Mouse (Mus musculus): Measurements from ENCODE around the gene Pkp4.
A peak's percentile ranks its signal among the peaks of the same experiment; 100 is the strongest.
"Not testable (repeated sequence)": the region's sequence is repeated elsewhere in the genome, so short reads cannot be mapped to it uniquely, and the experiment has no call there.

Gene Pkp4

DNA sequence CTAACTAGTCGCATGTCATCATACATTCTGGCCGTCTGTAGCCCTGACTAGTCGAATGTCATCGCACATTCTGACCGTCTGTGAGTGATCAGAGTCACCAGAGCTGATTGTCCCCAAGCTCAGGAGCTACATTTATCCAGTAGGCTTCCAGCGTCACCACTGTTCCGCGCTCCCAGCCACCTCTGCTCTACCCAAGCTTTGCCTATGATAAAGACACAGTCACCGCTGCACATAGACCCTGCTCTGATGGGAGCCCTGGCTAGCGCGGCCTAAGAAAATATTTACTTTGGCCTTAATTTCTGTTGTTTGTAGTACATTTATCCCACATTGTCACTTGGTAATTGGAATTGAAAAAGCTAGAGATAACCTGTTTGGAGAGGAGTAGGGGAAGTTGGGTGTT is 183.2 kb downstream of the Pkp4 start:
- DNase-seq = no peak

DNA sequence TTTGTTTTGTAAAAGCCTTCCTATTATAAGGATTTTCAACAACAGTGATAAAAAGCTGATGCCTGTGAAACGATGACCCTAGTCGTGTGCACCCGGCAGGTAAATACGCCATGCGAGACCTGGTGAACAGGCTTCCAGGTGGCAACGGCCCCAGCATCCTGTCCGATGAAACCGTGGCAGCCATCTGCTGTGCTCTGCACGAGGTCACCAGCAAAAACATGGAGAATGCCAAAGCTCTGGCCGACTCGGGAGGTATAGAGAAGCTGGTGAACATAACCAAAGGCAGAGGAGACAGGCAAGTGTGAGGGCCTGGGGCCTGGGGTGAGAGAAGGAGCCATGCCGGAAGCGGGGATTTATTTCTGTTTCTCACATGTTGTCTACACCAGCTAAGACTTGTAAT is 184.0 kb downstream of the Pkp4 start:
- no peak for DNase-seq

DNA sequence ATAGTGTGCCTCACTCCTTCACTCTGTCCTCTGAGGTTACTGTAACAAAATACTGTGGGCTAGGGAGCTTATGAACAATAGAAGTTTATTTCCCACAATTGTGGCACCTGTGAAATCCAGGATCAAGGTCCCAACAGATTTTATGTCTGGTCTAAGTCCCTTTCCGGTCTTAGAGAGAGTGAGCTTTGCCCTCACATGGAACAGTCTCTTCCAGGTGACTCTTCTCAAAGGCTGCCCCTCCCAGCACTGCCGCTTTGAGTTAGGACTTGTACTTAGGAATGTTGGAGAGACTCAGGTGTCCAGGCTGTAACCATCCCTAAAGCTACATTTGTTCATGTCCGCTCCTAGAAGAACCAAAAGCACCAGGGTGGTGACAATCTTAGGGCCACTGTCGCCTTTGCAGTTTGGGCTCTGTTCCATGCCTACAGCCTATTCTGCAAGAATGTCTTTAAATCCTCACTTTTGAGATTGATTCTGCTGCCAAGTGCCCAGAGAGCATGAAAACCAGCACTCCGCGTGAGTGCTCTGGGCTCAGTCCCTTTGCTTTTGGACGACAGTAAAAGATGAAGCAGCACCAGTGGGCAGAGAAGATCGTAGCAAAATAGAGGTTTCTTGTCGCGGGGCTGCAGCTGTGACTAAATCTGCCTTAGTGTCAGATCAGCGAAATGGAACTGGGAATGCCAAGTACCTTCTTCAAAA is 184.6 kb downstream of the Pkp4 start:
- no peak for DNase-seq

GRCm38 (mm10) chr2:59346443-59346842 is 185.8 kb downstream of the Pkp4 start:
- peak; percentile 40 for DNase-seq

GRCm38 (mm10) chr2:59348585-59348984 is 187.9 kb downstream of the Pkp4 start:
- no peak for DNase-seq

GRCm38 (mm10) chr2:59350094-59350493 is 189.4 kb downstream of the Pkp4 start:
- DNase-seq = no peak

DNA sequence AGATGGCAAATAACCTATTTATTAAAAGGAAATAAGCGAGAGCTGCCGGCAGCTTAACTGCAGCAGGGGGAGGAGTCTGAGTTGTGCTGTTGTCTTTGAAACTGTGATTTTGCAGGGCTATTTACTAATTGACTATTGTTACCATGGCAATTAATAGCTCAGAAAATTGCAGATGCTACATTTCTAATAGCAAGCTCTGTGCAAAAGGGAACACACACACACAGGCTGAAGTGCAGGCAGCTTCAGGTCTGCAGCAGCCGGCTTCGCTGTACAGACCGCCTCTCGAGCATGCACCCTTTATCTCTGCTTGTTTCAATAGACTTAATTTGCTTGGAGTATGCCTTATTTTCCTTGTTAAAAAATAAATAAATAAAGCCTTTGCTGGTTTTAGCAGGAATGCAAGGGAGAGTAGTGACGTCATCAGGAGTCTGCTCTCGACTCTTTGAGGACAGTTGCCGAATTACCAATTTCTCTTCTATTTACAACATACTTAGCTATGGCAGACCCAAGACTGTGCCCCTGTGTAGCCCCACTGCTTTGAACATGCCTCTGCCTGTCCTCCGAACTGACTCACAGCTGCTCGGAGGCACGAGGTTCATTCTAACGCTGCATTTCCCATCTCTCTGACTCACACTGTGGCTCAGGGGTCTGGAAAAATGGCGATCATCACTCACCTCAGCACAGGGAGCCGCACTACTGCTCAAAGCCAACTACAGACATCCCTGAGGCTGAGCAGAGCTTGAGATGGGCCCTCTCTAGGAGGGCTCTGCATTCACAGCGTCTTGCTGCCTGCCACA is 190.9 kb downstream of the Pkp4 start:
- DNase-seq = no peak

DNA sequence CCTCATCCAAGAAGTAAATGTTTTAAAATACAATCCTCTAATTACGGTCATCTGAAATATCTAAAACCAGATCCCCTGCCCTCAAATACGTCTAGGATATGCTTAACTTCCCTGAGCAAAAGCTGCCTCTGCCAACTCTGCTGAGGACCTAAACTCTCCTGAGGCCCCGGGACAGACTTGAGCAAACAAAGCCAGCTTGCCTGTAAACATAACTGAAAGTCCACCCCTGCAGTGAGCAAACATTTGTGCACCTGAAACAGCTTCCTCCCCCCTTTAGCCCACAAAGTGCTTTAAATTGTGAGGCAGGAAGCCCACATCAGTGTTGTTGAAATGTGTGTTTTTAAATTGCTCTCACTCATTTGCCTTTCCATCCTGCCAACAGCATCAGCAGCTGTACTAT is 193.2 kb downstream of the Pkp4 start:
- DNase-seq = peak; percentile 42

GRCm38 (mm10) chr2:59355531-59356289 is 195.1 kb downstream of the Pkp4 start:
- no peak for DNase-seq

DNA sequence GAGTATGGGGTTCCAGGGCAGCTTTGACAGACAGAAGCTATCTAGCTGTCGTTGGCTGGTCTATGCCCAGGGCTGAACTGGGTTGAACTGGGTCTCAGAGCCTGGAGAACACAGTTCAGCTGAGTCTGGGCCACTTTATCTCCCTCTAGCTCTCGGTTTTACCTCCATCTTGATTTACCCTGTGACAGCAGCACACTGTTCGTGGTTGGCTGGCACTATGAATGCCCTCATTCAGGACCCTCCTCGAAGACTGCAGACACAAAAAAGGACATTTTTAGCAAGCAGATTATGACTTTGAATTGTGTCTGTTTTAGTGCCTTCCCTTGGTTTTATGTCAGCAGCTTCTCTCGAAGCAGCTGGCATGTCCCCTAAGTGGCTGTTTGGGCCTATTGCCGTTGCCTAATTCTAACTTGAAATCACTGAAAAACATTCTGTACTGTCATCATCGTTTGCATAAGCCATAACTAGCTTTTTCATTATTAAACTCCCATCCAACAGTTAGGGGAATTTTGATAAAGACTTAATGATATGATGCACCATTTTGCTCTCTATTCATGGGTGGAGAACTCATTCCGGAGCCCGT is 199.2 kb downstream of the Pkp4 start:
- DNase-seq = no peak

DNA sequence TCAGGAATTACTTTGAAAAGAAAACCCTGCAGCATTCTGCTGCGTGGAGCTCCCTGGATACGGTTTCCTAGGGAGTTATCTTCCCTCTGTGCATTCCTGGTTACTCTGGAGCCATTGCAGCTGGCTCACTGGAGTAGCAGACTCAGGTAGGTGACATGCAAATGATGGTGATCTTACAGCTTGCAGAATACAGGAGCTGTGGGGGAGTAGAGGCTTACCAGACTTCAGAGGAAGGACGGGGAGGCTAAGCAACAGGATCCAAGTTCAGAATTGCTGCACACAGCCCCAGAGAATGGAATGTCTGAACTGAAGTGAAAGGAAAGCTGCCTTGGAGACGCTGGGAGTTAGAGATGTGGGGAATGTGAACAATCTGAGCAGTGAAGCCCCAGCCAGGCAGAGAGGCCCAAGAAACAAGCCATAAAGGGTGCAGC is 200.7 kb downstream of the Pkp4 start:
- no peak for DNase-seq

DNA sequence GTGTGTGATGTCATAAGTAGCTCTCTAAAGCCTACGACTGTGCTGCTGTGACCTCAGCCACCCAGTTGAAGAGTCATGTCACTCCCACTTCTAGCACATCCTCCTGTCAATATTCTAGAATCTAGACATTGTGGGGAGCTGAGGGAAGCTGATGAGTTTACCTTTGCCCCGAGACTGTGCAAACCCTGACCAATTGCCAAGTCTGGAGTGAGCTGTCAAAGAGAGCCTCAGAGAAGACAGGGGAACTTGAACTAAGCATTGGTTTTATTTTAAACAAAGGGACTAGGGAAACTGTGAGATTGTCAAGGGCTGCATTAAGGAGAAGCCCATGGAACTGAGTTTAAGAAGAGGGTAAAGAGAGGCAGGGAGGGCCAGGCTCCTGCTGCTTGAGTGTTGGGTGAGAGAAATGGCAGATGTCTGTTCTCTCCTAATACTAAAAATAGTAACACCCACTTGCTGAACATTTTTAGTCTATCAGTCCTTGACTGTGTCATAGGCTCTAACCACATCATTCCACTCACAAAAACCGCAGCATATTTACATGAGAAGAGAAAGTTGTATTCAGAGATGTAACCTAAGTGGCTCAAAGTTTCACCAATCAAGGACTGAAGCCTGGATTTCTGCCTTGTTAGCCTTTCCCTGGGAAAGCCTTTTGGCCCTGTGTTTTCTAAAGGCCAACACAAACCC is 203.6 kb downstream of the Pkp4 start:
- DNase-seq = no peak

GRCm38 (mm10) chr2:59367191-59367590 is 206.5 kb downstream of the Pkp4 start:
- DNase-seq = no peak

GRCm38 (mm10) chr2:59373113-59373512 is 212.5 kb downstream of the Pkp4 start:
- no peak for DNase-seq

DNA sequence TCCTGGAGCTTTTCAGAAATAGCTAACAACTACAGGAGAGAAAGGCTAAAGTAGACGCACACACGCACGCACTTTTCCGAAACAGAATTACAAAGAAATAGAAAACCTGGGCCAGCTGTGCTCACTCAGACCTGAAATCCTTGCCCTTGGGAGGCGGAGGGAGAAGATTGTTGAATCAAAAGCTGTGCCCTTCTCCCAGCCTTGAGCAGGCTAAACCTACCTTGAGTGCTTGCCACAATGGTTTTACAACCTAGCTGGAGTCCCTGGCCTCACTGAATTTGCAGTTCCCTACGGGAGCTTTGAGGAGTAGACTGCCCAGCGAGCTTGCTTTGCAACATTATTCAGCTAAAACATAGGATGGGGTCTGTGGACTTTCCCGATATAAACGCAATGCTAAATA is 217.4 kb downstream of the Pkp4 start:
- no peak for DNase-seq

GRCm38 (mm10) chr2:59378861-59379260 is 218.2 kb downstream of the Pkp4 start:
- not testable (repeated sequence) for DNase-seq

DNA sequence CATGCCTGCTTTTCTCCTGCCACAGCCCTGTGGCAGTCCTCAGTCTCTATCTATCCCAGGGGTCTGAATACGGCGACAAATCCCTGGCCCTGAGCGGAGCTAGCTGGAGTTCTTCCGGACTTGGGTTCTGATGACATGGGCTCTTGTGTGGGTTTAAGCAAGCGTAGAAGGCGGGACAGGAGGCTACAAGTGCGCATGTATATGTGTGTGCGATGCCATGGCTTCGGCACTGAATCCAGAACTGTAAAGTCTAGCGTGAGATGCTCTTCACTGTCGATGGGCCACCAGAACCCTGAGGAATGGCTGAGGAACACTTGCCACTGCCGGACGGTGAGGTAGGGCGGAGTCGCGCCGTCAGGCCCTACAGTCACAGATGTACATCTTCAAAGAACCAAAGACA is 222.6 kb downstream of the Pkp4 start:
- no peak for DNase-seq

DNA sequence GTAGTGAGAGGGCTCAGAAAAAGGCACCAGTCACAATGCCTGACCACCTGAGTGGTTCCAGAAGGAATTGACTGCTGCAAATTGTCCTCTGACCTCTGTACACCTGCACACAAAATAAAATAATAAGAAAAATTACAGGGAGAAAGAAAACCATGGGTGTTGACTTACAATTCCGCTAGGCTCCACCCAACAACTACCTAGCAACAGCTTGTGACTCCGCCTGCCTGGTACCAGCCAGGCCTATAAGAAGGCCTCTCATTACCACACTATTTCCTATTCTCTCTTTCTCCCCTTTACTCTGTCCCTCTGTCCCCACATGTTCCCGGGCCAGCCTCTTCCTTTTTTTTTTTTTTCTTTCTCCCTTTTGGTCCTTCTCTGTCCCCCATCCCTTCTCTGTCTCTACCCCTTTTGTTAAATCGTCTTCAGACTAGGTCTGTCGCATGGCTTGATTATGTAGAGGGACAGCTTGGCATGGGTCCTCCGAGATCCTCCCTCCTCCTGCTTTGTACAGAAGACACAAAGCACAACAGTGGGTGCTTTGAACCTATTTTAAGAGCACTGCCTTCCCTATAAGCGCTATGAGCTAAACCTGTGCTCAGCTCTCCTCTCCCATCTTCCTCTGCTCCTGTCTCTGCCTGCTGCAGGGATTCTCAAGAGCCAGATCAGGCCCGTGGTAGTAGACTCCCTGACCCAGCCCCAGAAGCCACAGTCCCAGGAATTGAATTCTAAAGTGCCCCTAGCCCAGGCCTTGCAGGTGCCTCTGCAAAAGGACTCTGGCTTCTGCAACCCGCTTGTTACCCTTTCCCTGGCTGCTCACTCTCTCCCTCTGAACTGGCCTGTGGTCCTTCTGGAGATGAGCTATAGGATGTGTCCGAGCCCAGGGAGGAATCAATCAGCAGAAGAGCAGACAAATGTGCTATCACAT is 223.5 kb downstream of the Pkp4 start:
- no peak for DNase-seq

DNA sequence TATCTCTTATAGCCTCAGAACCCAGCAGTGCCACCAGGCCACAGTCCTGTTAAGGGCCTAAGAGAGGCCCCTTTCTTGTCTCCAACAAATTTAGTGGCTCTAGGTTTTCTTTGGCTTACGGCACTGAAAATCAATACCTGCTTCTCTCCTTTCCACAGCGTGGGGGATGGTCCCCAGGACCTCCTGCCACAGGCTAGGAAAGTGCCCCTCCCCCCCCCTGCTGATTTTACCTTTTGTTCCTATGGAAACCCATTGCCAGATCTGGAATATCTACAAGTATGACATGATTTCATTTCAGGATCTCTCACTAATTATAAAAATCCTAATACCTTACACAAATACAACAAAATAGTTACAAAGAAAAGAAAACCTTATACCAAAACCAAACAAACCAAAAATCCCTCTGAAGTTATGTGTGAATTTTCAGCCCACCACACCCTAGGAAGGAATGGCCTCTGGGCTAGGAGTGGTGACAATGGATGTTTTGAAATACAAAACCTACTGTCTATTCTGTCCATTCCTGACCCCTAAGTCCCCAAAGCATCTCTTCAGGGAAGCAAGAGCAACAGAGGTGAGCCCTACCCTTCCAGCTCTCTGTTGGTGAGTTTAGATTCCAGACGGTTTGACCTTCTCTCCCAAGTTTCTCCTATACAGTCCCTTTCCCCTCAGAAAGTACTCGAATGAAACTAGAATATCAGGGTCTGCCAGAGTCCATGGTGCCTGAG is 224.7 kb downstream of the Pkp4 start:
- no peak for DNase-seq

DNA sequence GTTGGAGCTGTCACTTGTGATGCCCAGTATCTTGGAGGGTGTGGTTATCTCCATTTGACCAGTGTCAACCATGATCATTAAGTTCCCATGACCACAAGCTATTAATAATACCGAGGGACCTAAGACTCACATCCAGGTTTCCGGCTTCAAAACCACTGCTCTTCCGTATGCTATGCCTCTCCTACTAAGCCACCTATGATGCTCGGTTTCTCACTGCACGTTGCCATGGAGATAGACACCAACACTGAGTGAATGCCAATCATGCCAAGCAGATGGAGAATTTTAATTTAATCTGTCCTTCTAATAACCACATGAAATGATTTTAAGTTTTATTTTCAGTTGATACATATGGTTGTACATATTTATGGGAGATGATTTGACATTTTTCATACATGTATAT is 229.3 kb downstream of the Pkp4 start:
- no peak for DNase-seq

- DNase-seq = no peak
Observed at GRCm38 (mm10) chr2:59393177-59393576, 232.5 kb downstream of the Pkp4 start.
